Mouse (Mus musculus) layer of hippocampus, postnatal 36 days (tissue): ENCODE results near the gene Nexn. TPM values are rescaled to one million over a fixed set of nuclear protein-coding genes. Genes with fewer than 3 reads are reported as not detected.

Experiments used
- DNase-seq, 2 experiments: peaks; one replicate each; pipeline ENCODE4 v3.0.0; 2022
- total RNA-seq, 2 experiments: library from RNA; stranded (reverse); gene quantifications; 2 replicates each; pipeline ENCODE4 v1.2.3; 2021

Gene Nexn
- total RNA-seq, 2 experiments from 2014 or later: 0.91 to 1.4 TPM

GRCm38 (mm10) chr3:152193177-152193576 lies 73.0 kb downstream of the Nexn start:
- no peak for DNase-seq

GRCm38 (mm10) chr3:152192238-152192931 lies 73.8 kb downstream of the Nexn start:
- DNase-seq: no peak

- no peak for DNase-seq
These were observed 74.3 kb downstream of the Nexn start for GRCm38 (mm10) chr3:152191791-152192237.

- no peak for DNase-seq
These were observed 75.3 kb downstream of the Nexn start for GRCm38 (mm10) chr3:152190679-152191477.

- no peak for DNase-seq
These were observed 76.8 kb downstream of the Nexn start for GRCm38 (mm10) chr3:152189306-152189705.

Other genes with a start within 250 kb of the Nexn start
- 1 to 10 TPM; 1.2 to 1.8 TPM for gene Gipc2, start 100.1 kb downstream of the Nexn start, total RNA-seq
- 10 to 100 TPM; 72.2 to 74.1 TPM for gene Dnajb4, start 56.0 kb downstream of the Nexn start, total RNA-seq
- gene Fubp1, start 55.9 kb downstream of the Nexn start, total RNA-seq: 100 to 1,000 TPM; 124 to 143 TPM
- gene Miga1, start 74.1 kb upstream of the Nexn start, total RNA-seq: 10 to 100 TPM; 74.4 to 82.9 TPM
- 100 to 1,000 TPM; 127 to 132 TPM for gene Usp33, start 80.1 kb upstream of the Nexn start, total RNA-seq
- gene Zzz3, start 129.1 kb upstream of the Nexn start, total RNA-seq: 10 to 100 TPM; 46.1 to 48.2 TPM